Mouse (Mus musculus): Measurements from ENCODE around the gene Atp5g3.
A peak's percentile ranks its signal among the peaks of the same experiment; 100 is the strongest.

Atp5g3 gene

GRCm38 (mm10) chr2:73893473-73894270 is 17.5 kb downstream of the Atp5g3 start:
- DNase-seq = peak; percentile 42

DNA sequence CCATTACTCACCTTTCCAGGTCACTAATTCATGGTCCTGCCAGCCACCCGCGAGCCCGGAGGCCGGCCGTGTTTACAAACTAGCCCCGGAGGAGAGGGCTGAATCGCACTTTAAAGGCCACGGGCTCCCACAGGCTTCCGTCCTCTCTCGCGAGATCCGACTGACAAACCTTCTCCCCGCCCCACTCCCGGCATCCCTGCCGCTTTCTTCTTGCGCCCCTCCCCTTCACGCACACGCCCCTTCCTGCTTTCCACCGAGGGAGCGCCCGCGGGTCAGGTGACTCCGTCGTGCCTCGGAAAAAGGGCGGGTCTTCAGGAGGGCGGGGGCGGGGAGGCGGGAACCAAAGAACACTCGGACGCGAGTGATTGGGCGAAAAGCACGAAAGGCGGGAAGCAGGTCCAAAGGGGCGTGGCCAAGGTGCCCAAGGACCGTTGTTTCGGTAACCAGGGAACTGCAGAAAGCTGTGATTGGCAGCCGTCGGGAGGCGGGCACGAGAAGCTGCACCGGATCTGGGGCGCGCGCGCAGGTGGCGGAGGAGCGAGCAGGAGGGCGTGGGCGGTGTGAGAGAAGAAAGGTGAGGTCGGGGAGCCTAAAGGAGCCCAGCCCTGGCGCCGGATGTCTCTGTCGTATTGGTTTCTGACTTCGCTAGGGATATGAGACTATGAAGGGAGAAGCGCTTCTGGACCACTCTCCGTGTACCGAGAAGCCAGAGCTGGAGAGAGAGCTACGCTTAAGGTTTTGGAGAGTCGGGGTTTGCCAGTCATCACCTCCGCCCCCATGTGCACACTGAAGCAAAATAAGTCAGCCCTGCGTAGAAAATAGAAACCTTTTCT is 18.4 kb downstream of the Atp5g3 start, which contains the start of gene Atf2:
TSS of gene Atf2 (minus strand) at position 176 of the 833 bp plus-strand sequence.
- DNase-seq = peak; percentile 100

DNA sequence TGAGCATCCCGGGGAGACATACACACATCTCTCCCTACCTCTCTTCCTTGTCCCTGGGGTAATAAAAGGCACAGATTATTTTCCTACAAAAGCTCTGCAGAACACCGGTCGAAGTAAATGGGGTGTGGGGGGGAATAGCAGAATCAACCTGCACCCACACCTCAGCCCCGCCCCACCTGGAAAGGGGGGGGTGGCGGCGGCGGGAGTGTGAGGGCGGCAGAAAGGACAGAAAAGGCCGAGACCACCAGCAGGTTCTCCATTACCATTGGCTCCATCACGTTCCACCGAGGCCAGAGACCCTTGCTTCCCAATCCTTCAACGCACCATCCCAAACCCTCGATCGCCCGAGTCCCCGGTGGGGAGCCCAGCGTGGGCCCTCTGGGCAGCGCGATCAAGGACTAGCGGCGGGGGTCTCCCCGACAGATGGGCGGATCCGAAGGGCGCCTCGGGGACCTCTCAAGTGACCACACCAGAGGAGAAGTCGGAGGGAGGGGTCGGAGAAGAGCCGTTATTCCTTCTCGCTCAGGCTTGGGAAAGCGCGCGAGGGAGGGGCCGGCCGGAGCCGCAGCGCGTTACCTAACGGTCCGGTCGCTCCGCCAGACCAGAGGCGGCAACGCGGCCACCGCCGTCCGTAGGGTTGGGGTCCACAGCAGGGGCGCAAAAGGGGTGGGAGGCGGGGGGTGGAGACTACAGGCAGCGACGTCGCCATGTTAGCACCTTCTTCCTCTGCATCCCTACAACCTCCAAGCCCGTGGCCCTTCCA is 19.2 kb downstream of the Atp5g3 start:
- peak; percentile 63 for DNase-seq

DNA sequence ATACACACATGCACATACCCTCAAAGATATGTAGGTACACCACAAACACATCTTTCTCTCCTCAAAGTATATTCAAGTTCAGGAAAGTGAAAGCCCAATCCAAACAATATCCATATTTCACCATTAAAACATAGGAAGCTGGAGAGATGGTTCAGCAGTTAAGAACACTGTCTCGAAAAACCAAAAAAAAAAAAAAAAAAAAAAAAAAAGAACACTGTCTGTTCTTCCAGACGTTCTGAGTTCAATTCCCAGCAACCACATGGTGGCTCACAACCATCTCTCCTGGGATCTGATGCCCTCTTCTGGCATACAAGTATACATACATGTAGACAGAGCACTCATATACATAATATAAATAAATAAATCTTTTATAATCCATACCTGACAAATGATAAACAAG is 25.1 kb downstream of the Atp5g3 start:
- no peak for DNase-seq

DNA sequence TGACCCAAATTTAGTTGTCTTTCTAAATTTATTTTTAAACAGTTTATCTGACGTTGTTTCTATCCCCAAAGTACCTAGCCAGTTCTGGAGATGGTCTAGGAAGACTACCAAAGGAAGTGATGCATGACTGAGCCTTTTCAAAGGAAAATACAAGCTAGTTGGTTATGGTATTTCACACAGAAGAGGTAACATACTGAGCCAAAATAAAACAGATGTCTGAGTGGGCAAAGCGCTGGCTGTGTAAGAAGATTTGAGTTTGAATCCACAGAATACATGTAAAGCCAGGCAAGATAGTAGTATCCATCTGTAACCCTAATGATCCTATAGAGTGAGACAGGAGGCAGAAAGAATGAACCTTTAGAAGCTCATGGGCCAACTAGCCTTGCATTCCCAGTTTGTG is 33.2 kb downstream of the Atp5g3 start:
- no peak for DNase-seq

GRCm38 (mm10) chr2:73867764-73868487 is 43.2 kb downstream of the Atp5g3 start:
- peak; percentile 42 for DNase-seq

DNA sequence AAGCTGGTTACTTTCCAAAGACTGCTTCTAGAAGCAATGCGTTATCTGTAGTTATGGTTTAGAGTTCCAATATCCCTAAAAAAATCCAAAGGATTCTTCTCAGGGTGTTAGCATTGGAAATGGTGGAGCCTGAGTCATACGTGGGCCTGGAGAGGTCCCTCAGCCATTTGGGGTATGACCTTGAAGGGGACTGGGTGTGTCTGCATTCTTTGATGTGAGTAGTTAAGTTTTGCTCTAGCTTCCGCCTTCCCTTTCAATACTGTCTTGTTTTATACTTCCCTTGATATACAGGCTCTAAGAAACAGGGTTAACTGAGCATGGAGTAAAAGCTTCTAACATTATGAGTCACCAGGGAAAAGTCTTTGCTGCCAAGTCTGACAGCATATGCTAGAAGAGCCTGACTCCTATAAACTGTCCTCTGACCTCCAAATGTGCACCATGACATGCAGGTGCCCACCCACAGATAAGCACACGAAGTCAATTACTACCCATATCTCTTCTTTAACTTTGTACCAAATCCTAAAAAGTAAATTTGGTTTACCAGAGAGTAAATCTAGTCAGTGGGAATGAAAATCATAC is 51.0 kb downstream of the Atp5g3 start:
- DNase-seq = no peak

Data from liver (tissue).